Mouse (Mus musculus) left cerebral cortex, postnatal 36 days (tissue): ENCODE results near the gene Ftl1. TPM values are rescaled to one million over a fixed set of nuclear protein-coding genes. Genes with fewer than 3 reads are reported as not detected.

ENCODE experiments used
- DNase-seq, 2 experiments: peaks; one replicate each; pipeline ENCODE4 v3.0.0; 2021 to 2022; ENCODE audit warnings: low spot score in 2 of 2, mixed read lengths in 1 of 2
- intact Hi-C: fragments of 180-260 bp; cut with DNase I; formaldehyde crosslinking; loops from one replicate; pipeline ENCODE4 v1.15.1; 2025
- microRNA-seq: library from miRNA; unstranded; fragments of <30 nt; microRNA quantifications from one replicate; pipeline ENCODE4 v1.2.0, GENCODE M21; 2022
- total RNA-seq, 2 experiments: library from RNA; stranded (reverse); gene quantifications; 2 replicates each; pipeline ENCODE4 v1.2.3; 2021

Gene Ftl1
- total RNA-seq, 2 experiments from 2014 or later = 198 to 232 TPM

DNA sequence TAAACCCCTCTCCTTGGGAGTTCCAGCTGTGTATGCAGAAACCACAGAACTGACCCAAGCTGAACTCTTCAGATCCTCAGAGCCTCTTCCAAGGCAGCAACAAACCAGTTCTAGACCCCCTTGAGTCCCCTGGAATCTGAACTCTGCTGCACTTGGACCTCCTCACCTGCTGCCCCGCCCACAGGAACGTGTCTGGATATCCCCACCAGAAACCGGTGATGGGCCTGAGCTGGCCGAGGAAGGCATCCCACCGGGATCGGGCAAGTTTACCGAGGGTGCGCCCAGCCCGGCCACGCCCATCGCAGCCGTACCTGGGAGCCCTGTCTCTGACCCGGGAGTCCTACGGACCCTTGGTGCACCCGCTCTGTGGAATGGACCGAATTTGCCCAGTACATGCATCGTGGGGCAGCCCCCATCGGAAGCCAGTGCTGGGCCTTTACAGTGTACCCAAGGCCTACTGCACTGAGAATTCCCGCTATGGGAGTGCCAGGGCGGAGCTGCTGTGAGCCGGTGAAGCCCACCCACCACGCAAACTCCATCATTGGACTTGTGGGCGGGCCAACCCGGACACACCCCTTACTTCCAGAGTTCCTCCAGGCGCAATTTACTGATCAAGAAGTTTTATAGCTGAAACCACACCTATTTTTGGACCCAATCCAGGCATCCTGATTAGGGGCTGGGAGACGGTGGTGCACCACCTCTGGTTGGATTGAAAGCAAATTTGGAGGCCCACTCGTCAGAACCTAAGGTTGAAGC, 39.6 kb downstream of the Ftl1 start:
- no peak for DNase-seq
- intact Hi-C loops = no loop called here

DNA sequence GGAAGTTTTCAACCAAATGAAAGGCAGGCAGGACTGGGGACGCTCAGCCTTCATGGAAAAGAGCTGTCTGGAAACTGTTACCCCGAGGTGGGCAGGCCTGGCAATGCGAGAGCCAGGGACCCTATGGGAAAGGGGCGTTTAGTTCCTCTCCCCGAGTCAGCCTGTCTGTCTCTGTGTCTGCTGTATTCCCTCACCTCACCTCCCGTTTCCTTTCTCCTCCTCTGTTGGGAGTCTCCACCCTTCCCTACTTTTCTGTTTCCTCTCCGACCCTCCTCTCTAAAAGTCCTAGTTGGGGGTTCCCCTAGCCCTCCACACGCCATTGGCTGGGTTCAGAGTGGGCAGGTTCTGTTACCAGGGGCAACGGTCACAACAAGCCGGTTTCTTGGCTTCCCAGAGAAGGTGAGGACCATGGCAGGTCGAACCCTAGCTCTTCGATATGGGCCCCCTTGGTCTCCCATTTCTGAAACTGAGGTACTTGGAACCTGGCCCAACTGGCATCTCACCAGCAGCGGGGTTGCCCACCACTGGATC, 41.7 kb downstream of the Ftl1 start:
- DNase-seq = no peak
- intact Hi-C loops = no loop called here

DNA sequence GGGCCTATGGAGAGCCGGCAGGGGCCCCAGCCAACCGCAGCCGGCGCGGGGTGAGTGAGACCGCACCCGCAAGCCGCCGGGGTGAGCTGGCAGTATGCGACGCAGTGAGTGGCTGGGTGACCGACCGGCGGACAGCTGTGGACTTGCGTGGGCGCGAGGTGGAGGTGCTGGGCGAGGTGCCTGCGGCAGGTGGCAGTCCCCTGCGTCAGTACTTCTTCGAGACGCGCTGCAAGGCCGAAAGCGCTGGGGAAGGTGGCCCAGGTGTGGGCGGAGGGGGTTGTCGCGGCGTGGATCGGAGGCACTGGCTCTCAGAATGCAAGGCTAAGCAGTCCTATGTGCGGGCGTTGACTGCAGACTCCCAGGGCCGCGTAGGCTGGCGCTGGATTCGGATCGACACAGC, 44.0 kb downstream of the Ftl1 start:
- DNase-seq = peak; percentile 33 to 69
- intact Hi-C loops = no loop called here

DNA sequence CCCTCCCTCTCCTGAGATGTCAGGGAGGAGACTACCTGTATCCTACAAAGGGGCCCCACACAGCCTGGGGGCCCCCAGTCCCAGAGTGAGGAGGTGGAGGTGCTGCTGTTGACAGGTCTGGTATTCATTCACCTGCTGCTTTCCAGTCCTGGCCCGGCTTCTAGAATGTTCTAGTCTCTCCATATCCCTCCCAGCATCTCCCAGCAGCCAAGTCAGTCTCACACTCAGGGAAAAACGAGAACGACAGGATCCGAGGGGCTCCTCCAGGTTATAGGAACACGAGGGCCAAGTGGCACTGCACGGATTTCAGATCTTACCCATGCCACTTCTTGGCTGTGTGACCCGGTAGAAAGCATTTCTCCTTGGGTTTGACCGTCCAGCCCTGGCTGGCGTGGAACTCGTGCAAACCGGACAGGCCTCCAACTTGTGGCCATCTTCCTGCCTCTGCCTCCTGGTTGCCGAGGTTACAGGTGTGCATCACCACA, 44.9 kb downstream of the Ftl1 start:
- no peak for DNase-seq
- intact Hi-C loops = no loop called here

DNA sequence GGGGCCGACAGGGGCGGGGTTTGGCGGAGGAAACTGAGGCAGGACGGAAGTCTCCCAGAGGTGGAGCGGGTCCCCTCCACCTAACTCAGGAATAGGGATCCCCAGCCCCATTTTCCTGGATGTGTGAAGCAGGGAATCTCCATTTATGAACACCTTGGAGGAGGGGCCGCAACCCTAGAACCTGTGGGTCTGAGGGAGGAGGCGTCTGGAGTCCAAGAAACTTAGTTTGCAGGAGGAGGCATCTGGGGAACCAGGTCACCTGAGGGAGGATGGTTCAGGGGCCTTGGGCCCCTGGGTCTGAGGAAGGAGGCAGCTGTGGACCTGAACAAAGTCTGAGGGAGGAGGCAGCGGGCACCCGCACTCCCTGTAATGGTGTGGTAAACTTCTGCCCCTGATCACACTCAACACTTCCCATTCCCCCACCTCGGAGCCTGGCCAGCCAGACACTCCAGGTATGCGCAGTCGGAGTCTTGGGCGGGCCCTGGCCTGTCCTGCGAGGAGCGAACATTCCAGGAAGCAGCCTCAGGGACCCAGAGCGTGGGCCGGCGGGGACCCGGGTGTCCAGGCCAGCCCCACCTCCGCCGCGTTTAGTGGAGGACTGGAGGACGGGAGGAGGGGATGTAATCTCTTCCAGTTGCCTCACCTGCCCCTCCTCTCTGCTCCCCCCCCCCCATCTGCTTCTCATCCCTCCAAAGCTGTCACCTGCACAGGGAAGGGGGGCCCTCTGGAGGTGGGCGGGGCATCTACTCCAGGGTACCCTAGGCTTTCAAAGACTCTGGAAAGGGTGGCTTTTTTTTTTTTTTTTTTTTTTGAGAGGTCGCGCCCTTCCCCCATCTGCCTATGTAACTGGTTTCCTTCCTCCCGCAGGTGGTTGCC, 45.6 kb downstream of the Ftl1 start:
- intact Hi-C loops = no loop called here
- DNase-seq = no peak

DNA sequence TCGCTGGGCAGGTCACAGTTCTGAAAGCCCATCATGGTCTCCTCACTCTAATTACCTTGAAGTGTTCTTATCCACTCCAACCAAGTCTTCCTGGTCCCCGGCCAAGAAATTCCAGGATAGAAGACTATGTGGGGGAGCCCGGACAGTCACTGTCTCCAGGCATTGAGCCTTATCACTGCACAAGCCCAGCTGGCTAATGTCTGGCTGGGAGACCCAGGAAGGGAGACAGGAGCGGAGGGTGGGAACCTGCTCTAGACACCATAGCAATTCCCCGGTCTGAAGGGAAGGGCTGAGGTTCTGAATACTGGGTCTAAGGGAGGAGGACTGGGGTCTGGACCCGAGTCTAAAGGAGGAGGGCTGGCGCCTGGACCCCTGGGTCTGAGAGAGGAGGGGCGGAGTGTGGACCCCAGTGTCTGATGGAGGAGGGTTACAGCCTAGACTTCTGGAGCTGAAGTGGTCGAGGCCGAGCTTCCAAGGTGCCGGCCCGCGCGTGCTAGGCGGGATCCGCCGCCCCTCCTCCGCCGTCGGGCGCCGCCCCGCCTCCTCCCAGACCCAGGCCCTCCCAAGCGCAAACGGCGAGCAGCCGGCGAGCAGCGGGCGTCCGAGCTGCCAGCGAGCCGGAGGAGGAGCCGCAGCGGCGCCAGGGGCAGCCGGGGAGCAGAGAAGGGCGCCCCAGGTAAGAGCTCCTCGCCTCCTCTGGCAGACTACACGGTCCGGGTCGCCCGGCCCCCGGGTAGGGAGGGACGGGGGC, 46.4 kb downstream of the Ftl1 start, which contains the start of gene Ntf5:
Gene Ntf5, plus strand, starts transcription at position 583 of the 751 bp plus-strand sequence.
- no peak for DNase-seq
- intact Hi-C loops = no loop called here

DNA sequence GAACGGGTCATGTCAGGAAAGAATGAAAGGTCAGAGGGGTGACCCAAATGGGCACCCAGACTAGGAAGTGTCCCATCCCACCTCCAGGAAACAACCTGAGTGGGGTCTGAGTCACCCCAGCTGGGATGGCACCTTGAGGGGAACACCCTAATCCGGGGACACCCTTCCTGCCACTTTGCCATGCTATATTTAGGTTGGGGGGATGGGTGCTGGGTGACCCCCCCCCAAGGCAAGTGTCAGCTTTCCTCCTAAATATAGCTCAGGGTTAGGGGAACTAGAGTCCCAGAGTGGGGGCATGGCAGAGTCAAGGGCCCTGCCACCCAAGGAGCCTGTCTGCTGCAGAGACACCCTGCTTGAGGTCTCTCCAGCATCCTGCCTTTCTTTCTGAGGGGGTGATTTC, 47.3 kb downstream of the Ftl1 start:
- DNase-seq = no peak
- intact Hi-C loops = no loop called here

DNA sequence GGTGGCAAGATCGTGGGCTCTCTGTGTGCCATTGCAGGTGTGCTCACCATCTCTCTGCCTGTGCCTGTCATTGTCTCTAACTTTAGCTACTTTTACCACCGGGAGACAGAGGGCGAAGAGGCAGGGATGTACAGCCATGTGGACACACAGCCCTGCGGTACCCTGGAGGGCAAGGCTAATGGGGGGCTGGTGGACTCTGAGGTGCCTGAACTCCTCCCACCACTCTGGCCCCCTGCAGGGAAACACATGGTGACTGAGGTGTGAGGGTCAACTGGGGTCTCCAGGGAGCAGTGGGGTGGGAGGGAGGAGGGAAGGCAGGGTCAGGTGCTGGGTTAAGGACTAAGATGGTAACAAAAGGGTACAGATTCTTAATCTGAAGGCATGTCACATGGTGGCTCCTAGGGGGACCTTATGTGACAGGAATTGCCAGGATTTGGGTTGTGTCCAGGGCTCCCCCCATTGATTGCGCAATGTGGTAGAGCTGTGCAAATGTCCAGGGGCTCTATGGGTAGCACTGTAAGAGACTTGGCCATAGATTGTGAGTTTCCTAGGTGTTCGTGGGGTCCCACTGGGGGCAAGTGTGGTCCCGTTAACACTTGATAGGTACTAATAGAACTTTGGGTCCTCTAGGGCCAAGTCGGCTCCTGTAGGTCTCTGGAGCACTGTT, 50.1 kb downstream of the Ftl1 start:
- intact Hi-C loops = no loop called here
- DNase-seq = no peak

DNA sequence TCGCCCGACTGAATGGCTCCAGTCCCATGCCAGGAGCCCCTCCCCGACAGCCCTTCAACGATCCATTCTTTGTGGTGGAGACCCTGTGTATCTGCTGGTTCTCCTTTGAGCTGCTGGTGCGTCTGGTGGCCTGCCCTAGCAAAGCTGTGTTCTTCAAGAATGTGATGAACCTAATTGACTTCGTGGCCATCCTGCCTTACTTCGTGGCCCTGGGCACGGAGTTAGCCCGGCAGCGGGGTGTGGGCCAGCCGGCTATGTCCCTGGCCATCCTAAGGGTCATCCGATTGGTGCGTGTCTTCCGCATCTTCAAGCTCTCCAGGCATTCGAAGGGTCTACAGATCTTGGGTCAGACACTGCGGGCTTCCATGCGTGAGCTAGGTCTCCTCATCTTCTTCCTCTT, 50.7 kb downstream of the Ftl1 start:
- intact Hi-C loops = no loop called here
- DNase-seq = no peak

DNA sequence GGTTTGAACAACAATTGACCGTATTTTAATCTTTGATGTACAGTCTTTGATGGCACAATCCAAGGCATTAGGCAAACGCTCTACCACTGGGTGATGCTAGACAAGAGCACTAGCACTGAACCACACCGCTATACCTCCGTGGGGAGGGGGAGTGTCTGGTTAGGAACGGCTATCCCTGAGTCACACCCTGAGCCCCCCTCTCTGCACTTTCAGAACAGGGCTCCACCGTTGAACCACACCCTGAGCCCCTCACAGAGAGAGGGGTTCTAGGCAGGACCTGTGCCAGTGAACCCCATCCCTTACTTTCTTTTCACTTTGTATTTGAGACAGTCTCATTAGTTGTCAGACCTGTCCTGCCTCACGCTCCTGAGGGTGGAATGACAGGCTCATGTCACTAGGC, 51.3 kb downstream of the Ftl1 start:
- no peak for DNase-seq
- intact Hi-C loops = no loop called here

Small RNA genes lying within 50 kb of the gene (microRNA-seq; reads per million reads assigned to microRNA genes)
- not detected for gene Gm22133

Other genes starting within 250 kb of the Ftl1 start
- gene Dkkl1, start 247.7 kb downstream of the Ftl1 start, total RNA-seq = 10 to 100 TPM; 25.9 to 29.9 TPM
- gene Tead2, start 244.1 kb downstream of the Ftl1 start, total RNA-seq = 1 to 10 TPM; 3.9 to 5.6 TPM
- 1 to 10 TPM; 5.0 to 5.9 TPM for gene Cd37, start 220.8 kb downstream of the Ftl1 start, total RNA-seq
- gene Slc6a16, start 218.8 kb downstream of the Ftl1 start, total RNA-seq = 1 to 10 TPM; 1.2 to 1.6 TPM
- gene Slc6a21, start 182.4 kb downstream of the Ftl1 start, total RNA-seq = not detected
- gene Trpm4, start 126.1 kb downstream of the Ftl1 start, total RNA-seq = 10 to 100 TPM; 18.0 to 20.9 TPM
- under 1 TPM; 0.27 to 0.52 TPM for gene Hrc, start 124.6 kb downstream of the Ftl1 start, total RNA-seq
- gene Ppfia3, start 92.9 kb downstream of the Ftl1 start, total RNA-seq = 100 to 1,000 TPM; 154 to 168 TPM
- gene Lin7b, start 89.3 kb downstream of the Ftl1 start, total RNA-seq = 100 to 1,000 TPM; 164 to 189 TPM
- 100 to 1,000 TPM; 273 to 486 TPM for gene Snrnp70, start 64.1 kb downstream of the Ftl1 start, total RNA-seq
- not detected for gene Kcna7, start 54.2 kb downstream of the Ftl1 start, total RNA-seq
- not detected for gene Ntf5, start 46.2 kb downstream of the Ftl1 start, total RNA-seq
- gene Lhb, start 39.1 kb downstream of the Ftl1 start, total RNA-seq = not detected
- gene Gys1, start 25.0 kb downstream of the Ftl1 start, total RNA-seq = 10 to 100 TPM; 14.1 to 16.9 TPM
- gene Ruvbl2, start 21.8 kb downstream of the Ftl1 start, total RNA-seq = 10 to 100 TPM; 39.7 to 41.5 TPM
- 10 to 100 TPM; 63.6 to 64.0 TPM for gene Bax, start 7.0 kb upstream of the Ftl1 start, total RNA-seq
- not detected for gene Tulp2, start 22.0 kb upstream of the Ftl1 start, total RNA-seq
- under 1 TPM in 1 of 2 experiments, not detected in 1; 0.57 TPM for gene Gm45808, start 26.9 kb upstream of the Ftl1 start, total RNA-seq
- 1 to 10 TPM; 4.0 to 4.8 TPM for gene Dhdh, start 28.9 kb upstream of the Ftl1 start, total RNA-seq
- gene Nucb1, start 50.5 kb upstream of the Ftl1 start, total RNA-seq = 10 to 100 TPM; 96.8 to 98.9 TPM
- gene Ppp1r15a, start 66.4 kb upstream of the Ftl1 start, total RNA-seq = 10 to 100 TPM; 24.2 to 31.3 TPM
- 1 to 10 TPM; 3.7 to 5.2 TPM for gene Plekha4, start 66.4 kb upstream of the Ftl1 start, total RNA-seq
- under 1 TPM in 1 of 2 experiments, not detected in 1; 0.39 TPM for gene Hsd17b14, start 95.0 kb upstream of the Ftl1 start, total RNA-seq
- gene Bcat2, start 110.3 kb upstream of the Ftl1 start, total RNA-seq = 10 to 100 TPM; 18.8 to 27.5 TPM
- gene Fgf21, start 155.6 kb upstream of the Ftl1 start, total RNA-seq = not detected
- gene Fut1, start 157.4 kb upstream of the Ftl1 start, total RNA-seq = not detected
- not detected for gene Izumo1, start 161.9 kb upstream of the Ftl1 start, total RNA-seq
- gene Rasip1, start 167.6 kb upstream of the Ftl1 start, total RNA-seq = 1 to 10 TPM; 6.9 to 8.0 TPM
- 1 to 10 TPM; 4.1 to 5.1 TPM for gene Mamstr, start 180.1 kb upstream of the Ftl1 start, total RNA-seq
- under 1 TPM in 1 of 2 experiments, not detected in 1; 0.63 TPM for gene Fut2, start 206.5 kb upstream of the Ftl1 start, total RNA-seq
- 1 to 10 TPM; 4.2 to 5.7 TPM for gene Ntn5, start 224.1 kb upstream of the Ftl1 start, total RNA-seq
- under 1 TPM; 0.37 to 0.48 TPM for gene Sec1, start 234.5 kb upstream of the Ftl1 start, total RNA-seq
- 100 to 1,000 TPM; 209 to 228 TPM for gene Car11, start 240.0 kb upstream of the Ftl1 start, total RNA-seq
- gene Dbp, start 245.2 kb upstream of the Ftl1 start, total RNA-seq = 100 to 1,000 TPM; 128 to 138 TPM